Mouse (Mus musculus) neural tube, embryonic 14.5 days (tissue): ENCODE measurements around the gene Igsf3. TPM values are rescaled to one million over a fixed set of nuclear protein-coding genes. Genes with fewer than 3 reads are reported as not detected.

Experiments used
- ATAC-seq: fragments of 200-750 bp; cut with Nextera tagmentation; 2 replicates; pipeline ENCODE4 v1.8.0; 2017; ENCODE audit warnings: low read depth, mild to moderate bottlenecking, moderate TSS enrichment, moderate library complexity
- H3K27ac ChIP-seq: fragments of 300-500 bp; sonication (generic); 2 replicates; pipeline ENCODE4 v1.5.1; 2014; ENCODE audit warnings: low read depth, mild to moderate bottlenecking, control low read depth, low read length, moderate library complexity, mixed read lengths
- H3K27me3 ChIP-seq: fragments of 300-500 bp; sonication (generic); 2 replicates; pipeline ENCODE4 v1.6.1; 2014; ENCODE audit warnings: low read length; ENCODE audit not compliant: control insufficient read depth, insufficient read depth
- H3K36me3 ChIP-seq: fragments of 300-500 bp; sonication (generic); 2 replicates; pipeline ENCODE4 v1.6.1; 2014; ENCODE audit warnings: low read length, mixed read lengths; ENCODE audit not compliant: control insufficient read depth, insufficient read depth
- H3K4me1 ChIP-seq: fragments of 300-500 bp; sonication (generic); 2 replicates; pipeline ENCODE4 v1.6.1; 2014; ENCODE audit warnings: low read length; ENCODE audit not compliant: control insufficient read depth, insufficient read depth
- H3K4me2 ChIP-seq: fragments of 300-500 bp; sonication (generic); 2 replicates; pipeline ENCODE4 v1.6.1; 2014; ENCODE audit warnings: mild to moderate bottlenecking, low read depth, low read length, control low read depth
- H3K4me3 ChIP-seq: fragments of 300-500 bp; sonication (generic); 2 replicates; pipeline ENCODE4 v1.5.1; 2014; ENCODE audit warnings: low read depth, low read length, control low read depth, mixed read lengths
- H3K9ac ChIP-seq: fragments of 300-500 bp; sonication (generic); replicated peaks from 2 replicates; pipeline ENCODE4 v1.6.1; 2014; ENCODE audit warnings: low read depth, mild to moderate bottlenecking, control low read depth, low read length, mixed read lengths
- H3K9me3 ChIP-seq: fragments of 300-500 bp; sonication (generic); 2 replicates; pipeline ENCODE4 v1.6.1; 2016; ENCODE audit warnings: low read length; ENCODE audit not compliant: control insufficient read depth
- WGBS: fragments of 180-500 bp; shearing (Covaris S2); extraction: QIAGEN DNeasy Blood & Tissue Kit; methylation state at CpG from one replicate; pipeline ENCODE4 v1.1.7; 2014; 5-methylcytosine and 5-hydroxymethylcytosine counted together
- polyA plus RNA-seq: library from polyadenylated mRNA; unstranded; fragments of >200 nt; fragmentation: Nextera tagmentation; extraction: Ambion mirVana; gene quantifications from 2 replicates; pipeline ENCODE4 v1.2.1, GENCODE M21; 2014

Igsf3 gene
- polyA plus RNA-seq, 1 experiment from 2014 or later = 66.4 TPM

DNA sequence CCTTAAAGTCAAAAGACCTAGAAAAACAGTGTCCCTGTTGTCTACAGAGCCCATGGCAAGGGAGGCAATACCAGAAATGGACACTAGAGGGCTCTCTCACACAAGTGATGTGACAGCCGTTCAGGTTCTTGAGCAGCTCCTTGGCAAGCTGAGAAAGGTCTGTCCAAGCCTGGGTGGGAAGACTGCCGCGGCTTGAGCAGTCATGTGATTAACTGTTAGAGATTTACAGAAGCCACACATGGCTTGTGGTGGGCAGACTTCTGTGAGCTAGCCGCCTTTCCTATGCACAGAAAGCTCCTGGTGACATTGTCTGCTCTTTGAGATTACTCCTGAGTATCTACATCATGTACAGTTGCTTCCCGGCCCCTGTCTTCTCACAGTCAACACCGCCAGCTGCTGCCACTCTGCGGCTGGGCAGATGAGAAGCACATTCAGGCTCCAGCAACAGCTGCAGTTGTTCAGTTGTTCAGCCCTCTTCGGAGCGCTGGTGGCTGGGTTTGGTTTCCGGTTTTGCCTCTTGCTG is 117.1 kb downstream of the Igsf3 start:
- no peak overlapping the region for H3K9ac ChIP-seq
- no peak overlapping the region for H3K4me2 ChIP-seq
- H3K9me3 ChIP-seq = no peaks in the 10 kb centered on the region
- WGBS = 51% methylated on average over 10 of the region's 10 CpGs
- H3K36me3 ChIP-seq = no peaks in the 10 kb centered on the region
- no peaks in the 10 kb centered on the region for H3K27me3 ChIP-seq
- peaks cover 3% of the 10 kb centered on the region; the same call in 1 of the 2 replicates for H3K4me1 ChIP-seq
- ATAC-seq = peak; percentile 86
- no peak overlapping the region for H3K4me3 ChIP-seq
- no peak overlapping the region for H3K27ac ChIP-seq

DNA sequence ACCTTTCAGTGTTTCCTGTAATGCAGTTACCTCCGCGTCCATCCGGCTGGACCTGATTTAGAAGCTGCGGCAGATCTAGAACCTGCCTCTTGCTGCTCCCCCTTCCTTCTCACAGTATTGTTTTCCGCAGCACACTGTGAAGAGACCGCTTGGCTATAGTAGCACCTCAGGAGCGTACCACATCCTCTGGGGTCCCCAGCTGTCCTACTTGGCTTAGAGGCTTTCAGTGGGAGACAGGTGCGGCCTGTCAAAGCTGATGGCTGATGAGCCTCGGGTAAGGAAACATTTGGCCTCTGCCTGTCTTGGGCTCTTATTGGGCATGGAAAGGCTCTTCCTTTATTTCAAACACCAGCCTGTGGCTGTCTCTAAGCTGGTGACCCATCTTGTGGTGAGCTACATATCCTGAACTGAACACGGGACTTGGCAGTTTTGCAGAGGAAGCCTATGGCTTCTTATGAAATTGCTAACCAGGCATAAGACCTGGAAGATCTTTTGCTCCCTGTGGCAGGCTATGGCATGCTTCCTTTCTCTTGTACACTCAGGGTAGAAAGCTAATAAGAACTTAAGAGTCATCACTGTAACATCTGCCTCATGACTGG is 120.6 kb downstream of the Igsf3 start:
- Histone ChIP-seq H3K27me3 (no peaks in the 10 kb centered on the region), H3K4me1 (peaks cover 3% of the 10 kb centered on the region; the same call in 1 of the 2 replicates), H3K9me3 (no peaks in the 10 kb centered on the region), H3K4me2 (no peak overlapping the region), H3K4me3 (no peak overlapping the region), H3K9ac (no peak overlapping the region), H3K36me3 (no peaks in the 10 kb centered on the region), H3K27ac (no peak overlapping the region)
- WGBS = 86% methylated on average over 10 of the region's 10 CpGs
- ATAC-seq = no peak

DNA sequence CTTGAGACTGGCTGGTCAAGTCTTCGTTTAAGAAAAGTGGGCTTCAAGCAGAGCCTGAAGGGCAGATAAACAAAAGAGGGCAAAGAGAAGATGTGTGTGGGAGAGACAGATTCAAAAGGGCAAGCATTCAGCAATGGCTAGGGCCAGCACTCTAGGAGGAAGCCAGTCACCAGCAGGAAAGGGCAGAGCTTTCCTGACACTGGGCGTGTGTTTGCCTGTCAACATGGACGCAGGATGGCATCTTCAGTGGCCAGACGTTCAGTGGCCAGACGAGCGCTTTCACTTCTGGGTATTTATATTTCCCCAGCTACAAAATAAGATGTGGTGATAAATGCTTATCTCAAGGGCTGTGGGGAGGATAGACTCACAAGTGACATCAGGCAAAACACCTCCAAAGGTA is 123.0 kb downstream of the Igsf3 start:
- Histone ChIP-seq H3K36me3 (no peaks in the 10 kb centered on the region), H3K9me3 (no peaks in the 10 kb centered on the region), H3K27me3 (no peaks in the 10 kb centered on the region), H3K4me1 (no peaks in the 10 kb centered on the region), H3K4me2 (no peak overlapping the region), H3K9ac (no peak overlapping the region), H3K27ac (no peak overlapping the region), H3K4me3 (no peak overlapping the region)
- 75% methylated on average over 6 of the region's 6 CpGs for WGBS
- no peak for ATAC-seq

DNA sequence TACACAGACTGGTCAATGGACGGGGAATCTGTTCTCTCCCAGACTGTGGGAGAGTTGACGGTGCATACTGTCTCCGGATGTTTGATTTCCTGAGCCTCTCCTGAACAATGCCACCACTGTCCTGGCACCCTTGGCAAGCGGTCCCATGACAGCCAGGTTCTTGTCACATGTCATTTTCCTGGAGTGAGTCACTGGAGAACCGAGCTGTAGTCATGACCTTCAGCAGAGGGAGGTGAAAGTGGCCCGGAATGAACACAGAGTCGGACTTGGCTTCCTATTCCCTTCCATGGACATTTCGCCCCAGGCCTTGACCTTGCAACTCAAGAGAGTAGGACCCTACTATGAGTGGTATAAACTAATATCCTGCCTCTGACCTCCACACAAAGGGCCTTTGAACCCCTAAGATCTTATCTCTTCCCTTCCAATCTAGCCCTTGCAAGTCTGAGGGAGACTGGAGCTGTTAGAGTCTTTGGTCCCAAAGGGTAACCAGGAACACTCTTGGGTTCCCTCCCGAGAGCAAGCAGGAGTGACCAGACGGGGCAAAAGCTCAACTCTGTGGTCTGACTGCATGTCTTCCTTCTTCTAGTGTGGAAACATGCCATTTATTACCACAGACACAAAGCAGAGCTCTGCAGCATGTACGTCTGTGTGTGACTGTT is 123.6 kb downstream of the Igsf3 start:
- no peaks in the 10 kb centered on the region for H3K27me3 ChIP-seq
- H3K27ac ChIP-seq = no peak overlapping the region
- H3K9ac ChIP-seq = no peak overlapping the region
- no peak overlapping the region for H3K4me3 ChIP-seq
- ATAC-seq = no peak
- no peaks in the 10 kb centered on the region for H3K36me3 ChIP-seq
- no peaks in the 10 kb centered on the region for H3K4me1 ChIP-seq
- no peaks in the 10 kb centered on the region for H3K9me3 ChIP-seq
- WGBS = 83% methylated on average over 11 of the region's 11 CpGs
- H3K4me2 ChIP-seq = no peak overlapping the region

DNA sequence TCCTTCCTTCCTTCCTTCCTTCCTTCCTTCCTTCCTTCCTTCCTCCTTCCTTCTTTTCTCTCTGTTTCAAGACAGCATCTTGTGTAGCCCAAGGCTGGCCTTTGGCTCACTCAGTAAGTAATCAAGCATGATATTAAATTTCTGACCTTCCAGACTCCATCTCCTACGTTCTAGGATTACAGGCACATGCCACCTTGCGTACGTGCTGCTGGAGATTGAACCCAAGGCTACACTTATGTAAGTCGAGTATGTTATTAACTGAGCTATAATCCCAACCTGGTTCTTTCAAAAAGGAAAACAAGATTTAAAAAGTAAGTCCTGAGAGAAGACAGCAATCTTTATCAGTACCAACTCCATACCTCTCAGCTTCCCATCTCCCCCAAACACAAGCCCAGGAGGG is 124.7 kb downstream of the Igsf3 start:
- Histone ChIP-seq H3K4me3 (no peak overlapping the region), H3K36me3 (no peaks in the 10 kb centered on the region), H3K9me3 (no peaks in the 10 kb centered on the region), H3K4me1 (peaks cover 6% of the 10 kb centered on the region), H3K9ac (no peak overlapping the region), H3K27ac (no peak overlapping the region), H3K4me2 (no peak overlapping the region), H3K27me3 (no peaks in the 10 kb centered on the region)
- ATAC-seq = no peak
- 80% methylated on average over 4 of the region's 4 CpGs for WGBS

DNA sequence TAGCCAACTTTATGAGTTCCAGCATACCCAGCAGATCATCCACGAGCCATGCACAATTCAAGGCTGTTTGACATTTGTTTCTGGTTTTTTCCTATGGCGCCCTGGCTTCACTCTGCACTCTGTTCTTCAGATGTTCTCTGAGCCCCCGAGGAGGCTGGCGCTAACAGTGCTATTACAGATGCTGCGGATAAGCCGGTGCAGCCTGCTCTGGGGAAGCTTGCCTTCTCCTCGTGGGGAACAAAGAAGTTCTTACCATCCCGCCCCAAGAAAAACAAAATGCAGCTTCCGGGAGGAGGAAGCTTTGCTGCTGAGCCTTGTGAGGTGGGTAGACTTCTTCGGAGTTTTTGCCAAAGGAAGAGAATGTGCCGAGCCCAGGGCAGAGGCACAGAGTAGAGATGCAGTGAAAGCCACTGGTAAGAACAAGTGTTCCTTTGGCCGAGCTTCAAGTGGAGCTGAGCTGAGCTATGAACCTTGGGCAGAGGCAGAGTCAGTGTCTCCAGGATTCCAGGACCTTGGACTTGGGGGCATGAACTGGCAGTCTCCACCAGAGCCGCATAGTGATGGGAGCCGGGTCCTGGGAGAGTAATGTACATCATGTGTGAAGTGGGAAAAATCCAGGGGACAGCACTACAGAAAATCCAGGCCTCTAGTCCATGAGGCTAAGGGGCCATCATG is 125.3 kb downstream of the Igsf3 start:
- H3K9ac ChIP-seq = no peak overlapping the region
- WGBS = 55% methylated on average over 14 of the region's 14 CpGs
- H3K4me3 ChIP-seq = no peak overlapping the region
- H3K4me1 ChIP-seq = peaks cover 6% of the 10 kb centered on the region
- H3K36me3 ChIP-seq = no peaks in the 10 kb centered on the region
- no peak for ATAC-seq
- H3K9me3 ChIP-seq = no peaks in the 10 kb centered on the region
- H3K27me3 ChIP-seq = no peaks in the 10 kb centered on the region
- no peak overlapping the region for H3K4me2 ChIP-seq
- H3K27ac ChIP-seq = no peak overlapping the region

DNA sequence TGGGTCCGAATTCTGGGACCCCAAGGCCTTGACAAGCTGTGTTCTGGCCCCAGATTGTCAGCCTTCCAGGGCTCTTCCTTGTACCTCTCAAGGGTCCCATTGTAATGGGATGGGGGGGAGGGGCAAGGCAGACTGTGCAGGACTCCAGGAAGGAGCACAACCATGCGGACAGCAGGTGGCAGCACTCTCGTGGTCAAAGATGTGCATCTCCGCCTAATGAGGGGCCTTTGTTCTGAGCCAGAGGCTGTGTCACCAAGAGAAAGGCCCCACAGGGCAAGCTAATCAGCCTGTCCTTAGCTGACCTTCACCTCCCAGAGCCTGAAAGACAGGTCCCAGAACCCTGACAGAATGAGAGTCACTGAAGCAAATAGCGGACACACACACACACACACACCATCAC is 129.3 kb downstream of the Igsf3 start:
- 28% methylated on average over 5 of the region's 5 CpGs for WGBS
- H3K9me3 ChIP-seq = no peaks in the 10 kb centered on the region
- no peak overlapping the region for H3K4me3 ChIP-seq
- peak overlapping the region; percentile 34; the same call in 1 of the 2 replicates for H3K27ac ChIP-seq
- peak; percentile 92 for ATAC-seq
- peaks cover 6% of the 10 kb centered on the region for H3K4me1 ChIP-seq
- H3K9ac ChIP-seq = no peak overlapping the region
- H3K36me3 ChIP-seq = no peaks in the 10 kb centered on the region
- no peaks in the 10 kb centered on the region for H3K27me3 ChIP-seq
- H3K4me2 ChIP-seq = no peak overlapping the region

DNA sequence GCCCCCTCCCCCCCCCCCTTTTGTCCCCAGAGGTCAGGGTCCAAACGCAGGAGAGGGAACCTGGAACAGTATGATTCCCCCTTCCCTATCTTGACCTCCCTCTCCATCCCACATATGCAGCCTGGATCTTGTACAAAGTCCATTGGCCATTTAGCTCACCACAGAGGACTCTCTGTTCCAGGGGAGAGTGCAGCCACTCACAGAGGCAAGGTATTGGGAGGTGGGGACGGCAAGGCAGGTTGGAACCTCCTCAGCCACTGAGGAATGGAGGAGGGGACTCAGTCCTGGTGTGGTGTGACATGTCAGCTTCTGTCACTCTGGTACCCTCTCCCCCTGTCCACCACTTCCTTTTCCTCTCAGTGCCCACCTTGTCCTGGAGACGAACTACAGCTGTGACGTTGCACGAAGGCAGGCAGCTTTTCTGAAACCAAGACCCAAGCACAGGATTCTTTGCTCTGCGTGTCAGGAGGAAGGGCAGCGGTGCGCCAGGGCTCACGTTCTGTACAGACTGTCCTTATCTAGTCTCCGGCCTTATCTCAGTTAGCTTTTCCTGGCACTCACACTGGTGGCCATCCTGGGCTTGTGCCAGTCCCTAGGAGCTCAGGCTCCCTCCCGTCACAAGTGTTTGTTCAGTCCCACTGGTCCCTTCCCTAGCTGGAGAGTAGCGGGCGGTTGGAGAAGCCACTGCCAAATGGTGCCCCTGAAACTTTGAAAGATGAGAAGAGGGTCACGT is 130.3 kb downstream of the Igsf3 start:
- Histone ChIP-seq H3K4me1 (peaks cover 6% of the 10 kb centered on the region), H3K9ac (no peak overlapping the region), H3K4me3 (no peak overlapping the region), H3K27me3 (no peaks in the 10 kb centered on the region), H3K36me3 (no peaks in the 10 kb centered on the region), H3K9me3 (no peaks in the 10 kb centered on the region), H3K4me2 (no peak overlapping the region), H3K27ac (no peak overlapping the region; the same call in 1 of the 2 replicates)
- no peak for ATAC-seq
- WGBS = 82% methylated on average over 13 of the region's 14 CpGs
